Mouse (Mus musculus) liver, embryonic 14.5 days (tissue): ENCODE results near the gene Ttc17. TPM values are rescaled to one million over a fixed set of nuclear protein-coding genes. Genes with fewer than 3 reads are reported as not detected.

Experiments used
- ATAC-seq: fragments of 200-750 bp; cut with Nextera tagmentation; 2 replicates; pipeline ENCODE4 v1.8.0; 2017; ENCODE audit warnings: moderate number of reproducible peaks, mild to moderate bottlenecking, moderate library complexity; ENCODE audit not compliant: insufficient read depth
- DNase-seq, 3 experiments: peaks; one replicate each; pipeline ENCODE4 v3.0.0-alpha.2; 2012 to 2013; ENCODE audit warnings: low read depth in 3 of 3, low spot score in 3 of 3
- H3K27ac ChIP-seq: fragments of 300-500 bp; sonication (generic); 2 replicates; pipeline ENCODE4 v1.5.1; 2014; ENCODE audit warnings: moderate library complexity, mild to moderate bottlenecking, control low read depth, inconsistent platforms
- H3K27me3 ChIP-seq: fragments of 300-500 bp; sonication (generic); 2 replicates; pipeline ENCODE4 v1.6.1; 2014; ENCODE audit warnings: mild to moderate bottlenecking, low read length, moderate library complexity; ENCODE audit not compliant: control insufficient read depth, insufficient read depth
- H3K36me3 ChIP-seq: fragments of 300-500 bp; sonication (generic); replicated peaks from 2 replicates; pipeline ENCODE4 v1.6.1; 2014; ENCODE audit warnings: low read depth; ENCODE audit not compliant: control insufficient read depth, insufficient read depth
- H3K4me1 ChIP-seq, 2 experiments: fragments of 200-500 bp in 1 of 2; fragments of 300-500 bp in 1 of 2; sonication (generic) in 1 of 2; replicated peaks; 2 replicates each; pipeline ENCODE4 v1.6.1; 2012 to 2014; ENCODE audit warnings: antibody characterized with exemption in 1 of 2, inconsistent platforms in 1 of 2, low read length in 1 of 2; ENCODE audit not compliant: control insufficient read depth in 2 of 2, insufficient read depth in 2 of 2
- H3K4me2 ChIP-seq: fragments of 300-500 bp; sonication (generic); 2 replicates; pipeline ENCODE4 v1.6.1; 2014; ENCODE audit warnings: low read depth, mild to moderate bottlenecking, control low read depth, moderate library complexity
- H3K4me3 ChIP-seq, 2 experiments: fragments of 200-500 bp in 1 of 2; fragments of 300-500 bp in 1 of 2; sonication (generic) in 1 of 2; 2 replicates each; pipeline ENCODE4 v1.5.1; 2012 to 2014; ENCODE audit warnings: low read depth in 2 of 2, low read length in 2 of 2, mild to moderate bottlenecking in 2 of 2, control low read depth in 1 of 2, inconsistent platforms in 1 of 2, moderate library complexity in 1 of 2; ENCODE audit not compliant: insufficient read depth in 1 of 2
- H3K9ac ChIP-seq: fragments of 300-500 bp; sonication (generic); replicated peaks from 2 replicates; pipeline ENCODE4 v1.6.1; 2014; ENCODE audit warnings: mild to moderate bottlenecking, control low read depth, moderate library complexity
- H3K9me3 ChIP-seq: fragments of 300-500 bp; sonication (generic); 2 replicates; pipeline ENCODE4 v1.6.1; 2016; ENCODE audit warnings: low read length, mixed read lengths; ENCODE audit not compliant: control insufficient read depth
- CTCF ChIP-seq: IDR thresholded peaks from 2 replicates; pipeline ENCODE4 v1.5.1; 2016; ENCODE audit warnings: antibody characterized with exemption, low read depth, control low read depth
- EP300 ChIP-seq: IDR thresholded peaks from 2 replicates; pipeline ENCODE4 v1.6.1; 2016; ENCODE audit warnings: antibody characterized with exemption, low read depth
- WGBS: fragments of 180-500 bp; shearing (Covaris S2); extraction: QIAGEN DNeasy Blood & Tissue Kit; methylation state at CpG from one replicate; pipeline ENCODE4 v1.1.7; 2014; ENCODE audit not compliant: insufficient replicate concordance; 5-methylcytosine and 5-hydroxymethylcytosine counted together
- polyA plus RNA-seq, 2 experiments: library from polyadenylated mRNA; depleted of rRNA in 1 of 2; stranded (reverse) in 1 of 2; unstranded in 1 of 2; fragments of >200 nt; fragmentation: Nextera tagmentation in 1 of 2; extraction: Ambion mirVana in 1 of 2; gene quantifications; 2 replicates each; pipeline versions ENCODE4 v1.2.1 to v1.2.3; 2012 to 2014

Ttc17 gene
- polyA plus RNA-seq, 2 experiments: 3.6 to 5.1 TPM

DNA sequence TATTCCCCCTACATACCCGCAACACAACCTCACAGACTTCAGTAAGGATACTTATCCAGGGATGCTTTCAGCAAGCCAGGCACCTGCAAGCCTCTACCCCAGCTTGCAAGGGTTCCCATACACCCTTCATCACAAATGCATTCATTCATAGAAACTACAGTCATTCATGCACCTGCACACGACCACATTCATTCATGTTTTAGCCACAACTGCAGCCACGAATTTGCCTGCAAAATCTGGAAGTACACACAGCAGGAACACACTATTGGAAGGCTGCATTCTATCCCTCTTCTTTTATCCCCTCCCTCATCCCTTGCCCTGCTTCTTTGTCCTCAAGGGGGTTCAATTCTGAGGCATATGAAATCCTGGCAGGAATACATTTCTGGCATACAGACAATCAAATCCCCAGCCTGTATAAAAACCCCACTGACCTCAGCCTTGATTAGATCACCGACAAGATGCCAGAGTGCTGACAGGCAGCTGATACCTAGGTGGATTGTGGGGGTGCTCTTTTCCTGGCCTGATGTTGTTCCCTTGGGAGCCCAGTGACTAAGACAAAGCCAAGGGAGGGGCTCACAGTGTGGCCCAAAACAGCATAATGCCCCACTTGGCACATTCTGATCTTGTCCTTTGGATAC is 139.2 kb downstream of the Ttc17 start:
- no peak overlapping the region for H3K4me3 ChIP-seq
- H3K4me2 ChIP-seq: no peak overlapping the region
- no peaks in the 10 kb centered on the region for H3K36me3 ChIP-seq
- no peak overlapping the region for H3K27ac ChIP-seq
- H3K27me3 ChIP-seq: peaks cover 23% of the 10 kb centered on the region
- DNase-seq (no peak), ATAC-seq (no peak)
- H3K4me1 ChIP-seq: peaks cover 0 to 4% of the 10 kb centered on the region in 2 experiments; a peak in 2 of 4 replicates
- TF ChIP-seq EP300 (no peak), CTCF (no peak)
- WGBS: 27% methylated on average over 4 of the region's 4 CpGs
- no peaks in the 10 kb centered on the region for H3K9me3 ChIP-seq
- H3K9ac ChIP-seq: no peak overlapping the region

DNA sequence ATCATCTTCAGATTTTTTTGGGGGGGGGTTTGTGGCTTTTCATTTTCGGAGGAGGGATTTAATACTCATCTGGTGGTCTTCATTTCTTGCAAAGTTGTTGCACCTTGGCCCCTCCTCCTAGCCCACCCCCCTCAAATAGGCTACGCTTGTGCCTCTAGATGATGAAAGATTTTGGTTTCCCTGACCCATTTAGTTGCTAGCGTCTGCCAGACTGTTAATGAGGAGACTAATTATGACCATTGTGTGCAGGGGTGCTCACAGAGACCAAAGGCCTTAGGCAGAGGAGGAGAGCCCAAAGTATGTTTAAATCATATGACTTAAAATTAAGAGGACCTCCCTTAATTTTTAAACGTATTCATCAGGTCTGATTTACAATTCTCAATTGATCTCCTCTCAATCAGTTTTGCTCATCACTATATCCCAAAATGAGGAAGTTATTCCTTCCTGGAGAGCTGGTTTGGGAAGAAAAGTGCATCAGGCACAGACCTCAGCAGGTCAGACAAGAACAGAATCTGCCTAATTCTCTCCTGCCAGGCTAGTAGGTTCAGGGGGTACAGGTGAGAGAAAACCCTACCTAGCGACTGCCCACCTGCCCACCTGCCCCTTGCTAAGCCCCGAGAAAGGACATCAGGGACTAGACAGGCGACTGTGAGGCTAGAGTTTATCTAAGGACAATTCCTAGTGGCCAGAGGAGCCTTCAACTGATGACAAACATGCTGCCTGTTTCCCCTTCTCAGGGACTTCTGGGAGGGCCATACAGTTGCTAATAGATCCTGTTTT is 139.9 kb downstream of the Ttc17 start:
- Histone ChIP-seq H3K4me1 (peaks cover 0 to 4% of the 10 kb centered on the region in 2 experiments; a peak in 2 of 4 replicates), H3K4me2 (no peak overlapping the region), H3K27me3 (peaks cover 23% of the 10 kb centered on the region), H3K9ac (no peak overlapping the region), H3K9me3 (no peaks in the 10 kb centered on the region), H3K27ac (no peak overlapping the region), H3K36me3 (no peaks in the 10 kb centered on the region), H3K4me3 (no peak overlapping the region)
- whole genome bisulfite sequencing: 24% methylated on average over 7 of the region's 7 CpGs
- DNase-seq (no peak), ATAC-seq (no peak)
- TF ChIP-seq EP300 (no peak), CTCF (no peak)

GRCm38 (mm10) chr2:94265221-94266191 is 141.0 kb downstream of the Ttc17 start:
- peak overlapping the region; percentile 22 for H3K4me2 ChIP-seq
- ATAC-seq (no peak), DNase-seq (no peak)
- H3K27ac ChIP-seq: no peak overlapping the region
- WGBS: 7% methylated on average over 16 of the region's 16 CpGs
- H3K9ac ChIP-seq: no peak overlapping the region
- peaks cover 23% of the 10 kb centered on the region for H3K27me3 ChIP-seq
- no peak overlapping the region; a peak in 1 of 4 replicates for H3K4me3 ChIP-seq
- peaks cover 0 to 4% of the 10 kb centered on the region in 2 experiments; a peak in 2 of 4 replicates for H3K4me1 ChIP-seq
- TF ChIP-seq CTCF (no peak), EP300 (no peak)
- no peaks in the 10 kb centered on the region for H3K36me3 ChIP-seq
- H3K9me3 ChIP-seq: no peaks in the 10 kb centered on the region

- DNase-seq (no peak), ATAC-seq (no peak)
- Histone ChIP-seq H3K27me3 (peaks cover 23% of the 10 kb centered on the region), H3K4me2 (no peak overlapping the region), H3K36me3 (no peaks in the 10 kb centered on the region), H3K4me3 (no peak overlapping the region), H3K27ac (no peak overlapping the region), H3K9ac (no peak overlapping the region), H3K9me3 (no peaks in the 10 kb centered on the region), H3K4me1 (peaks cover 0 to 4% of the 10 kb centered on the region in 2 experiments; a peak in 2 of 4 replicates)
- TF ChIP-seq CTCF: no peak
- TF ChIP-seq EP300: no peak
- WGBS: under 1% methylated on average over 12 of the region's 12 CpGs
Measured at GRCm38 (mm10) chr2:94264631-94265098, 141.8 kb downstream of the Ttc17 start.
